Mouse (Mus musculus) embryo, embryonic 10.5 days (tissue): ENCODE results near the gene Csnk2a1.

Experiments used
- DNase-seq: peaks from one replicate; pipeline ENCODE4 v3.0.0-alpha.2; 2015; ENCODE audit warnings: low spot score

Csnk2a1 gene

DNA sequence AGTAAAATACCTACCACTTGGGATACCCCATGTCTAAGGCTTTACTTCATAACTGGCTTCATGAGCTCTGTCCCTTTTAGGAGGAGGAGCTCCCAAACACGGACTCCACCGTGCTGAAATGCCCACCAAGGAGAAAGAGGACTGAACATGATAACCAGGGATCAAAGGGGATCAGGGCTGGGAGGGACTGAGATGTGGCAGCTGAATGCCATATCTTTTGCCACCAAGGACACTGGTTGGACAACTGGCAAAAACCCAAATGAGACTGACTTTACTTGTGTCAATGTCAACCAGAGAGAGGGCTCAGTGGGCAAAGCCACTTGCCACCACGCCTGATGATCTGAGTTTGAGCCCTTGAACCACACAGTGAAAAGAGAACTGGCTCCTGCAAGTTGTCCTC lies 98.2 kb downstream of the Csnk2a1 start:
- DNase-seq, result no peak

DNA sequence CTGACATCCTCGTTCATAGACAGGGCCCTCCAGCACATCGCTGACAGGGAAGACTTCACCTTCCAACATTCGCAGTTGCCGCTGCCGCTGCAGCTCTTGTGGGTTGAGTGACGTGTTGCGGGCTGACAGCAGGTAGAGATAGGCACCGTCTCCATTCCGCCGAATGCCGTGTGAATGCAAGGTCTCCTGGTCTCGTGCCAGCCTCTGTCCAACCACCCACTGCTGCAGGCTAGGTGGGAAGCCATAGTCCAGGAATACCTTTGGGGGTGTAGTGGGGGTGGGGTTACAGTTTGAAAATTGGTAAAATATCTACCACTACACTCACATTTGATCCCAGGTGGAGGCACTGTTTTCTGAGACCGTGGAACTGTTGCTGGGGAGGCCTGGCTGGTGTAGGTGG lies 99.5 kb downstream of the Csnk2a1 start:
- DNase-seq, result no peak

DNA sequence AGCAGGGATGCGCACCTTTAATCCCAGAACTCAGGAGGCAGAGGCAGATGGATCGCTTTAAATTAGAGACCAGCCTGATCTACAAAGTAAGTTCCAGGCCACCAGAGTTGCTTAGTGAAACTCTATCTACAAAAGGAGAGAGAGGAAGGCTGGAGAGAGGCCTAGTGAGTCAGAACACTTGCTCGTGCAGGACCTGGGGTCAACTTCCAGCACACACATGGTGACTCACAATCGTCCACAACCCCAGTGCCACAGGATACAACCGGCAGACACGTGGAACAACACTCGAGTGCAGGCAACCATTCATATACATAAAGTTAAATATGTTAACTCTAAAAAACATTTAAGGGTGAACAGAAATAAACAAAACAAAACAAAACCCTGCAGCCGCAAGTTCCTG lies 100.0 kb downstream of the Csnk2a1 start:
- DNase-seq, result no peak

DNA sequence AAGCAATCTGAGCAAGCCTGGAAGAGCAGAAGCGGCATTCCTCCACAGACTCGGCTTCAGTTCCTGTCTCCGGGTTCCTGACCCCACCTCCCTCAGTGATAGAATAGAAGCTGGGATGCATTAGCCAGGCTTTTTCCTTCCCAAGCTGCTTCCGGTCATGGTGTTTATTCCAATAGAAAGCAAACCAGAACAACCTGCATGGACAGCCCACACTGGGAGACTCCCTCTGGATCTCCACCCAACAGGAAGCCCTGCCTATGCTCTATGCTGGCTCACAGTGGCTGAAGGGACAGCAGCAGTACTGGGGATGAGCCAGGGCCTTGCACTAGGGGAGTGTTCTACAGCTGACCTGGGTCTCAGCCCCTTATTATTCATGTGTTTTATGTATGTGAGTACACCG lies 101.3 kb downstream of the Csnk2a1 start:
- DNase-seq, result no peak

DNA sequence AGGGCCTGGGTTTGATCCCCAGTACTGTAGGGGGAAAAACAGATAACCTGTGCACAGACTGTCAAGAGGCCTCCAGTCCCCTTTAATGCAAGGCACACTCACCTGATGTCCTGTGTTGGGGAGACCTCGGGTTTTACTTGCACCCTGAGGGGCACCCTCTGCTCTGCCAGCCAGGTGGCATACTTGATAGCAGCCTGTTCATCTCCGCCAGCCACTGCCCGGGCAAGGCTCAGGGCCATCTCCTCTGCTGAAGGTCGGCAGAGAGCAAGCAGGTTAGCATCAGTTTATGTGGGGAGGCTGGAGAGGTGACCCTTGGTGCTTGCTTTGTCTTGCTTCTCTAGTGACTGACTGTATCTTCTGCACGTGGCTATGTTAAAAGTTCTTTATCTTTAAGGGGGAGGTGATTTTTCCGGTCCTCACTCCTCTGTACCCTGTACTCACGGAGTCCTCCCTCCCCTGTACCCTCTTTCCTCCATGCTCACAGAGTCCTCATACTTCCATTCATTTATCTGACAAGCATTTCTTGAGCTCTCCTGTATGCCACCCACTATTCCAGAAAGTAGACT lies 104.3 kb downstream of the Csnk2a1 start:
- DNase-seq, result no peak
